Mouse (Mus musculus) kidney, embryonic 16.5 days (tissue): ENCODE results near the gene Dock7. TPM values are rescaled to one million over a fixed set of nuclear protein-coding genes. Genes with fewer than 3 reads are reported as not detected.

ENCODE experiments used
- ATAC-seq: fragments of 200-750 bp; cut with Nextera tagmentation; 2 replicates; pipeline ENCODE4 v1.8.0; 2017; ENCODE audit warnings: moderate TSS enrichment; ENCODE audit not compliant: low FRiP score, low TSS enrichment
- H3K27ac ChIP-seq: fragments of 300-500 bp; sonication (generic); 2 replicates; pipeline ENCODE4 v1.5.1; 2014; ENCODE audit warnings: low read length
- H3K27me3 ChIP-seq: fragments of 300-500 bp; sonication (generic); 2 replicates; pipeline ENCODE4 v1.6.1; 2014; ENCODE audit warnings: low read length, control low read depth, mixed read lengths; ENCODE audit not compliant: insufficient read depth
- H3K36me3 ChIP-seq: fragments of 300-500 bp; sonication (generic); 2 replicates; pipeline ENCODE4 v1.6.1; 2014; ENCODE audit warnings: low read length, control low read depth, mixed read lengths; ENCODE audit not compliant: insufficient read depth
- H3K4me1 ChIP-seq: fragments of 300-500 bp; sonication (generic); 2 replicates; pipeline ENCODE4 v1.6.1; 2014; ENCODE audit warnings: low read length, control low read depth, mixed read lengths; ENCODE audit not compliant: insufficient read depth
- H3K4me2 ChIP-seq: fragments of 300-500 bp; sonication (generic); replicated peaks from 2 replicates; pipeline ENCODE4 v1.6.1; 2014; ENCODE audit warnings: low read depth, low read length
- H3K4me3 ChIP-seq: fragments of 300-500 bp; sonication (generic); 2 replicates; pipeline ENCODE4 v1.5.1; 2014; ENCODE audit warnings: mild to moderate bottlenecking, low read length
- H3K9ac ChIP-seq: fragments of 300-500 bp; sonication (generic); replicated peaks from 2 replicates; pipeline ENCODE4 v1.6.1; 2014; ENCODE audit warnings: low read length
- H3K9me3 ChIP-seq: fragments of 300-500 bp; sonication (generic); 2 replicates; pipeline ENCODE4 v1.6.1; 2016; ENCODE audit warnings: low read length, control low read depth
- WGBS: fragments of 180-500 bp; shearing (Covaris S2); extraction: QIAGEN DNeasy Blood & Tissue Kit; methylation state at CpG from one replicate; pipeline ENCODE4 v1.1.7; 2014; 5-methylcytosine and 5-hydroxymethylcytosine counted together
- polyA plus RNA-seq: library from polyadenylated mRNA; unstranded; fragments of >200 nt; fragmentation: Nextera tagmentation; extraction: Ambion mirVana; gene quantifications from 2 replicates; pipeline ENCODE4 v1.2.1, GENCODE M21; 2015

Dock7 gene
- polyA plus RNA-seq, 1 experiment from 2014 or later: 50.3 TPM

DNA sequence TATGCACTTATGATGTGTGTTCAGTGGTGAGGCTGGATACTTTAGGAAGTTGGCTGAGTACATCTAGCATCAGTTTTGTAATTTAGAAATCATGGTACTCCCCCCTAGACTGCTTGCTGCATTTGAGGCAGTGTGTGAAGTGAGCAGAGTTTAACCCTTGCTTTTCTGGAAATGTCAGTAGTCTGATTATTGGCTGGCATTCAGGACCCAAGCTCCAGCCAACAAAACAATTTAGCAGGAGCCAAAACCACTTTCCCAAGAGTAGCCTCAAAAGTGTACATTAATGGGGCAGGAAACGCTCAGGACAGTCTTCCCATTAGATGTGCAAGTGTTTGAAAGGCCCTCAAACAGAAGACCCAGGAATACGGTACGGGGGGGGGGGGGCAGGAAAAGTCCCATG lies 2.8 kb upstream of the Dock7 start:
- WGBS: 53% methylated on average over 3 of the region's 3 CpGs
- no peak overlapping the region for H3K9ac ChIP-seq
- no peak overlapping the region for H3K4me3 ChIP-seq
- H3K36me3 ChIP-seq: no peaks in the 10 kb centered on the region
- no peak overlapping the region for H3K4me2 ChIP-seq
- ATAC-seq: no peak
- no peak overlapping the region for H3K27ac ChIP-seq
- H3K9me3 ChIP-seq: no peaks in the 10 kb centered on the region
- H3K27me3 ChIP-seq: peaks cover 5% of the 10 kb centered on the region; the same call in 1 of the 2 replicates
- H3K4me1 ChIP-seq: peaks cover 18% of the 10 kb centered on the region

DNA sequence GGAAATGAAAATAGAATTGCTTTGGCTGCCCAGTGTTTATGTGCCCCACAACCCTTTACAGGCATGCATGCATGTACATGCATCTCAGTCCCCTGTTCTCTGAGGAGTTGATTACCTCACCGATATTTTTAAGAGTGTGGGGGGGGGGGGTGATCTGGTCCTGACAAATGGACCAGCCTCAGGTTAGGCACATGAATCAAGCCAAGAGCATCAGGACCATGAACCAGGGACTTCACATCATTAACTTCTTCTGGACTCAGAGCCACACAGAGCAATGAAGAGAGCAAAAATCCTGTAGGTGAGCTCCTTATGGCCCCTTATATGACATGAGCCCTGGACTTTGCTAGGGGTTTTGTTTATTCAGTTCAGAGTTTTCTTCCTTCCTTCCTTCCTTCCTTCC lies 2.1 kb upstream of the Dock7 start:
- H3K4me1 ChIP-seq: peaks cover 18% of the 10 kb centered on the region
- H3K4me2 ChIP-seq: no peak overlapping the region
- 45% methylated on average over 1 of the region's 1 CpGs for WGBS
- no peak overlapping the region for H3K27ac ChIP-seq
- no peaks in the 10 kb centered on the region for H3K9me3 ChIP-seq
- H3K9ac ChIP-seq: no peak overlapping the region
- ATAC-seq: no peak
- no peaks in the 10 kb centered on the region for H3K36me3 ChIP-seq
- H3K4me3 ChIP-seq: no peak overlapping the region
- peaks cover 5% of the 10 kb centered on the region; the same call in 1 of the 2 replicates for H3K27me3 ChIP-seq

GRCm38 (mm10) chr4:99122047-99122446 lies 1.3 kb upstream of the Dock7 start:
- Histone ChIP-seq H3K27me3 (peaks cover 5% of the 10 kb centered on the region; the same call in 1 of the 2 replicates), H3K9me3 (no peaks in the 10 kb centered on the region), H3K9ac (no peak overlapping the region), H3K4me3 (no peak overlapping the region), H3K27ac (peak overlapping the region; percentile 27; the same call in 1 of the 2 replicates), H3K4me2 (no peak overlapping the region), H3K36me3 (no peaks in the 10 kb centered on the region), H3K4me1 (peaks cover 20% of the 10 kb centered on the region)
- 79% methylated on average over 3 of the region's 3 CpGs for WGBS
- no peak for ATAC-seq

DNA sequence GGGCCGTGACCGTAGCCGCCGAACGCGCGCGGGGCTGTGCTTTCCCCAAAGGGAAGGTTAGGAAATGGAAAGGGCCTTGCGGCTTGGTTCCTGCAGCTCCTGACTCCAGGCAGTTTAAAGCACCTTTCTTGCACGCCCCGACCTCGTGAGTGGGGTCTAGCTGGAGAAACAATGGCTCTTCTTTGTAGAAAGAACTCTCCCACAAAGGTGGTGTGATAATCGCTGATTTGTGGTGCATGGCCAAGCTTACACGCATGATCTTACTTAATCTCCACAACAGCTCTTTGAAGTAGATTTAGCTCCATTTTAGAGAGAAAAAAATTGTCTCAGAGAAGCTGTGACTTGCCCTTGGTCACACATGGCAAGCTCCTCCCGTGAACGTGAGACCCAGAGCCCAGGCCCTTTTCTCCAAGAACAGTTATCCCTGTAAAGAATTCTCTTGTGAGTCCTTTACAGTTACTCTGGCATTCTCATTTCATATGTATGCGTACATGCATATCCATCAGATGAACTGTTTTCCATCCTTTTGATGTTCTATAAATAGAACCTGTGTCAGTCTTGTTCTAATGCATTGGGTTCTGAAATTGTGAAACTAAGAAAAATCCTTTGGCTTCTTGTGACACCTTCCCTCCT lies 524 bp upstream of the Dock7 start:
- Histone ChIP-seq H3K4me1 (peaks cover 28% of the 10 kb centered on the region), H3K9ac (peak overlapping the region; percentile 98), H3K27me3 (peaks cover 5% of the 10 kb centered on the region; the same call in 1 of the 2 replicates), H3K4me3 (peak overlapping the region; percentile 75), H3K36me3 (no peaks in the 10 kb centered on the region), H3K9me3 (no peaks in the 10 kb centered on the region), H3K4me2 (peak overlapping the region; percentile 71), H3K27ac (peak overlapping the region; percentile 79; the same call in 1 of the 2 replicates)
- ATAC-seq: no peak; the same call in 1 of the 2 replicates
- WGBS: 1% methylated on average over 17 of the region's 17 CpGs

DNA sequence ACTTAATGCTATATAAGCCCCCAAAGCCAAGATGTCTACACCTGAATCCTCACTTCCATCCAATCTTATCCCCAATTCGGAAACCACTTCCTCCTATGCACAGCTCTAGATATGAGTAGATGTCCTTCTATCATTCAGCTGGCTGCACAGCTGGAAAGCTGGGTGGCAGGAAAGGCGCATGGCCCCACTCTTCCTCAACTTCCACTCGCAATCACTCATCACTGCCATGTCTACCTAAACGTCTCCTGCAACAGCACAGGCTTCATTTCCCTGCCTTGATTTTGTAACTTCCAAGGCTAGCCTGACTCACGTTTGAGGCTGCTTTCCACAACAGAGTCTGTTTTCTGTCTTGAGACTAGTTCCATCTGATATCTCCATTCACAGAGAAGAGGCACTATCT lies 1.7 kb downstream of the Dock7 start:
- Histone ChIP-seq H3K36me3 (no peaks in the 10 kb centered on the region), H3K4me1 (peaks cover 32% of the 10 kb centered on the region), H3K4me2 (peak overlapping the region; percentile 40), H3K27me3 (no peaks in the 10 kb centered on the region), H3K27ac (no peak overlapping the region), H3K9ac (peak overlapping the region; percentile 8; the same call in 1 of the 2 replicates), H3K4me3 (peak overlapping the region; percentile 10), H3K9me3 (no peaks in the 10 kb centered on the region)
- ATAC-seq: no peak
- WGBS: 48% methylated on average over 5 of the region's 5 CpGs

GRCm38 (mm10) chr4:99115797-99116196 lies 4.9 kb downstream of the Dock7 start:
- Histone ChIP-seq H3K9ac (no peak overlapping the region), H3K4me1 (peaks cover 27% of the 10 kb centered on the region), H3K27ac (peak overlapping the region; percentile 69; the same call in 1 of the 2 replicates), H3K4me3 (no peak overlapping the region), H3K36me3 (no peaks in the 10 kb centered on the region), H3K27me3 (no peaks in the 10 kb centered on the region), H3K4me2 (peak overlapping the region; percentile 23; the same call in 1 of the 2 replicates), H3K9me3 (no peaks in the 10 kb centered on the region)
- no peak for ATAC-seq
- 71% methylated on average over 9 of the region's 9 CpGs for WGBS

DNA sequence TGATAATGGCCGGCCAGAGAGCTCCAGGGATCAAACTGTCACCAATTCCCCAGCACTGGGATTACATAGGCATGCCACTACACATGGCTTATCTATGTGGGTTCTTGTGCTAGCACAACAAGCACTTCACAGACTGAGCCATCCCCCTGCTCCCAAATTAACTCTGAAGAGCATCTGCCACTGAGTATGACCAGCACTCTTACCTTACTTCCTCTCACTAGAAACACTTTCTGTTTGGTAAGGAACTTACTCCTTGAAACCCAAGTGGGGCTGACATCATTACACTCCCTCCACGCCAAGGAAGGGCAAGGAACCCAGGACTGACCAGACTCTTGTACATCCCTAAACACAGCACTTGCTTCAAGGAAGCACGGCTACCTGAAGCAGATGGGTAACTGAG lies 9.0 kb downstream of the Dock7 start:
- Histone ChIP-seq H3K4me3 (no peak overlapping the region), H3K36me3 (no peaks in the 10 kb centered on the region), H3K27me3 (no peaks in the 10 kb centered on the region), H3K9ac (no peak overlapping the region), H3K4me1 (peaks cover 34% of the 10 kb centered on the region), H3K27ac (no peak overlapping the region), H3K4me2 (no peak overlapping the region), H3K9me3 (no peaks in the 10 kb centered on the region)
- ATAC-seq: no peak
- 83% methylated on average over 3 of the region's 3 CpGs for WGBS

- Histone ChIP-seq H3K4me1 (peaks cover 30% of the 10 kb centered on the region), H3K9me3 (no peaks in the 10 kb centered on the region), H3K36me3 (no peaks in the 10 kb centered on the region), H3K4me2 (no peak overlapping the region), H3K27me3 (no peaks in the 10 kb centered on the region), H3K4me3 (no peak overlapping the region), H3K9ac (no peak overlapping the region), H3K27ac (0 out of 2 replicates have a peak overlapping the region, but pooled peaks have one; percentile 3)
- ATAC-seq: no peak
- WGBS: 83% methylated on average over 4 of the region's 4 CpGs
These were observed 11.9 kb downstream of the Dock7 start for GRCm38 (mm10) chr4:99108817-99109216.

DNA sequence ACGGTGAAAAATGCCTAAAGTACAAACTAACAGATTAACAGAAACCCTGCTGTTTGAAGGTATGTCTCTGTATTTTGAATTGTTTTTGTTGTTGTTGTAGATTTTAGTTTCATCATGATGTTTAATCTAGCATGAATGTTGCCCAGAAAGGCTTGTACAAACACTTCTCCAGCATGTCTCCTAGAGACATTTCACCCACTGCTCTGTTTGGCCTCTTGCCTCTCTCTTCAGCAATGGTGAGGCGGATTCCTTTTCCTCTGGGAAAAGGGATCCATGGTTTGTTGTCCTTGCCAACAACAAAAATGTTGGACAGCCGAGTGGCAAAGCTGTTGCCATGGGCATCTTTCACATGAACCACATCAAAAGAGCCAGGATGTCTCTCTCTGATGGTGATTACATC lies 17.9 kb downstream of the Dock7 start:
- Histone ChIP-seq H3K27me3 (no peaks in the 10 kb centered on the region), H3K36me3 (no peaks in the 10 kb centered on the region), H3K9ac (no peak overlapping the region), H3K4me2 (no peak overlapping the region), H3K27ac (no peak overlapping the region), H3K4me3 (no peak overlapping the region), H3K4me1 (peaks cover 18% of the 10 kb centered on the region), H3K9me3 (no peaks in the 10 kb centered on the region)
- ATAC-seq: no peak
- 81% methylated on average over 3 of the region's 3 CpGs for WGBS

- H3K4me1 ChIP-seq: 0 out of 2 replicates have a peak, but pooled peaks cover 5% of the 10 kb centered on the region
- 80% methylated on average over 7 of the region's 7 CpGs for WGBS
These were observed 20.0 kb downstream of the Dock7 start for GRCm38 (mm10) chr4:99100724-99101123.

More at GRCm38 (mm10) chr4:99100724-99101123, 20.0 kb downstream of the Dock7 start:
- Histone ChIP-seq H3K4me2 (no peak overlapping the region), H3K36me3 (no peaks in the 10 kb centered on the region), H3K27me3 (no peaks in the 10 kb centered on the region), H3K9me3 (no peaks in the 10 kb centered on the region), H3K4me3 (no peak overlapping the region), H3K9ac (no peak overlapping the region), H3K27ac (no peak overlapping the region)
- ATAC-seq: no peak
